ENCODE assay signal across 12 mouse cellular contexts in genomic region chr16:92653816-92654215, GRCm38 (mm10).
DNase-seq lines count a peak whose midpoint lies in the region; ATAC-seq and TF ChIP-seq lines count a peak whose summit lies in the region.
"Had no signal": no experiment of that assay in that cellular context is flagged by ENCODE, and none has a peak within 500 bp of the region (broad histone marks: within the 10 kb centered on the region; RNA-seq: fewer than 3 reads in every experiment).

No protein-coding gene starts in this region.

- ATAC-seq in hindbrain, embryonic 12.5 days (ENCODE audit: low FRiP score) = no peak
- no peak for ATAC-seq in hindbrain, embryonic 13.5 days (ENCODE audit: low FRiP score)
- ATAC-seq: liver, postnatal 0 days had no signal

- peaks cover 8% of the 10 kb centered on the region for H3K4me1 ChIP-seq in hindbrain, embryonic 12.5 days
- peaks cover 4% of the 10 kb centered on the region; the same call in 1 of the 2 replicates for H3K4me1 ChIP-seq in hindbrain, embryonic 13.5 days (replicated peaks)

- no peak overlapping the region for H3K9ac ChIP-seq in hindbrain, embryonic 12.5 days
- no peak overlapping the region for H3K9ac ChIP-seq in hindbrain, embryonic 13.5 days
- H3K9ac ChIP-seq: heart, embryonic 15.5 days; liver, postnatal 0 days; neural tube, embryonic 12.5 days had no signal

- H3K9me3 ChIP-seq in hindbrain, embryonic 12.5 days (replicated peaks) = no peaks in the 10 kb centered on the region
- H3K9me3 ChIP-seq in hindbrain, embryonic 13.5 days = no peaks in the 10 kb centered on the region
- H3K9me3 ChIP-seq: heart, embryonic 15.5 days; neural tube, embryonic 12.5 days had no signal

- H3K27me3 ChIP-seq in hindbrain, embryonic 12.5 days = no peaks in the 10 kb centered on the region
- H3K27me3 ChIP-seq in hindbrain, embryonic 13.5 days = no peaks in the 10 kb centered on the region
- H3K27me3 ChIP-seq in myocyte (ENCODE audit: control insufficient read depth, insufficient read depth, insufficient read length) = no peaks in the 10 kb centered on the region
- H3K27me3 ChIP-seq: neural tube, embryonic 12.5 days had no signal

- WGBS in hindbrain, embryonic 12.5 days = 72% methylated on average over 5 of the region's 5 CpGs
- WGBS in hindbrain, embryonic 13.5 days = 69% methylated on average over 5 of the region's 5 CpGs

- peak; percentile 79 for DNase-seq in CD4-positive helper T cell, adult 2 months (ENCODE audit: low read depth, low spot score)
- DNase-seq in forelimb bud, embryonic 11.5 days (ENCODE audit: low read depth, low spot score) = peak; percentile 21
- DNase-seq in right cerebral cortex, adult 18-20 months = no peak
- DNase-seq in testis, postnatal 14 days (ENCODE audit: low spot score) = no peak
- no peak for DNase-seq in adrenal gland, adult 2 months
- DNase-seq: liver, postnatal 0 days had no signal

- H3ac ChIP-seq in myocyte (ENCODE audit: control insufficient read depth, insufficient read length) = no peak overlapping the region

- H3K79me2 ChIP-seq in myocyte (ENCODE audit: control insufficient read depth, insufficient read depth) = peaks cover 42% of the 10 kb centered on the region

- H3K27ac ChIP-seq in hindbrain, embryonic 12.5 days = peak overlapping the region; percentile 44
- H3K27ac ChIP-seq in hindbrain, embryonic 13.5 days = no peak overlapping the region
- H3K27ac ChIP-seq: heart, embryonic 15.5 days; layer of hippocampus, adult 2 months; neural tube, embryonic 12.5 days had no signal

- no peaks in the 10 kb centered on the region for H3K36me3 ChIP-seq in hindbrain, embryonic 12.5 days
- H3K36me3 ChIP-seq in hindbrain, embryonic 13.5 days = no peaks in the 10 kb centered on the region
- H3K36me3 ChIP-seq in myocyte (ENCODE audit: control insufficient read depth, insufficient read depth) = peaks cover 57% of the 10 kb centered on the region
- H3K36me3 ChIP-seq: heart, embryonic 15.5 days; neural tube, embryonic 12.5 days had no signal

- H3K4me3 ChIP-seq in hindbrain, embryonic 12.5 days = no peak overlapping the region
- no peak overlapping the region for H3K4me3 ChIP-seq in hindbrain, embryonic 13.5 days
- H3K4me3 ChIP-seq in myocyte = no peak overlapping the region
- H3K4me3 ChIP-seq: heart, embryonic 15.5 days; layer of hippocampus, adult 2 months; neural tube, embryonic 12.5 days had no signal

- TF ChIP-seq POLR2A in myocyte (IDR thresholded peaks at IDR 0.05; ENCODE audit: insufficient read length, low read depth) = no peak

- no peak overlapping the region for H3K4me2 ChIP-seq in hindbrain, embryonic 12.5 days (replicated peaks)
- no peak overlapping the region for H3K4me2 ChIP-seq in hindbrain, embryonic 13.5 days
- H3K4me2 ChIP-seq in myocyte (ENCODE audit: low read depth) = peak overlapping the region; percentile 61
- H3K4me2 ChIP-seq: heart, embryonic 15.5 days; neural tube, embryonic 12.5 days had no signal

TF ChIP-seq in myocyte, 11 proteins besides CTCF, POLR2A, EP300 and RAD21:
- TF ChIP-seq SRF (IDR thresholded peaks at IDR 0.05; ENCODE audit: control insufficient read depth, insufficient read length, low read depth) (no peak), MYOG (IDR thresholded peaks at IDR 0.05; ENCODE audit: control insufficient read depth in 1 of 3, insufficient read depth in 1 of 3, insufficient read length in 2 of 3, low read depth in 2 of 3) (no peak), CEBPB (IDR thresholded peaks at IDR 0.05; ENCODE audit: insufficient read depth, poor library complexity, severe bottlenecking) (no peak), REST (IDR thresholded peaks at IDR 0.05; ENCODE audit: insufficient read depth, insufficient read length) (no peak), USF1 (IDR thresholded peaks at IDR 0.05; ENCODE audit: low read depth) (no peak), MYOD1 (IDR thresholded peaks at IDR 0.05; ENCODE audit: control insufficient read depth in 1 of 3, insufficient read length in 2 of 3, low read depth in 2 of 3) (no peak), MAX (IDR thresholded peaks at IDR 0.05; ENCODE audit: low read depth) (no peak), E2F4 (IDR thresholded peaks at IDR 0.05; ENCODE audit: insufficient read depth) (no peak), POLR2AphosphoS2 (IDR thresholded peaks at IDR 0.05; ENCODE audit: insufficient read length, low read depth) (no peak), TCF3 (IDR thresholded peaks at IDR 0.05; ENCODE audit: insufficient read length, low read depth) (no peak), TCF12 (IDR thresholded peaks at IDR 0.05; ENCODE audit: insufficient read depth, poor library complexity, severe bottlenecking) (no peak)

Comparison
In these comparisons a context has a peak if more than half of its experiments do, and no peak if none do; other contexts are left out.
1. DNase-seq: peak in CD4-positive helper T cell, adult 2 months (single experiment) and forelimb bud, embryonic 11.5 days (single experiment); none in right cerebral cortex, adult 18-20 months (single experiment), testis, postnatal 14 days (single experiment) and adrenal gland, adult 2 months (single experiment).